32 mouse cellular contexts compared by ENCODE assay signal in the genomic region with DNA sequence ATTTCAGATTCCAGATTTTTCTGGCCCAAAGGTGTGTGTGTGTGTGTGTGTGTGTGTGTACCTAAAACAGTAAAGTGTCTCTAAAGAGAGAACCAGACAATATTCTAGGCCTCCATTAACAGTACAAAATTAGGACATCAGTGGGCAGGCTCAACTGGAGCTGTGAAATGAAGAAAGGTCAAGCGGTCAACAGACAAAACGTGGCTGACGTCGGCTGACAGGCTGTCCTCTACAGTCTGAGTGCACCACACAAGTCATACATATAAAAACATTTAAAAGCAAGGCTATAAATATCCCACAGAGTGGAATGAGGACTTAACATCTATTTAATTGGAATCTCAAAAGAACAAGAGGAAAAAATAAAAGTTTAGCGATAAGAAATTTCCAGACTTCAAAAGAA. TPM values are rescaled to one million over a fixed set of nuclear protein-coding genes. Genes with fewer than 3 reads are reported as not detected.
DNase-seq lines count a peak whose midpoint lies in the region; ATAC-seq and TF ChIP-seq lines count a peak whose summit lies in the region.
"Had no signal": no experiment of that assay in that cellular context is flagged by ENCODE, and none has a peak within 500 bp of the region (broad histone marks: within the 10 kb centered on the region; RNA-seq: fewer than 3 reads in every experiment).

No protein-coding gene starts in this region.

- no peak overlapping the region for H3K9ac ChIP-seq in heart, embryonic 13.5 days
- H3K9ac ChIP-seq in heart, postnatal 0 days (replicated peaks; ENCODE audit: low read depth, low read length): no peak overlapping the region
- no peak overlapping the region for H3K9ac ChIP-seq in lung, embryonic 14.5 days
- H3K9ac ChIP-seq: forebrain, embryonic 13.5 days; heart, embryonic 12.5 days; hindbrain, embryonic 12.5 days; hindbrain, embryonic 15.5 days had no signal

- 48% methylated on average over 5 of the region's 5 CpGs for WGBS in heart, embryonic 13.5 days
- 75% methylated on average over 5 of the region's 5 CpGs for WGBS in heart, embryonic 10.5 days
- 44% methylated on average over 5 of the region's 5 CpGs for WGBS in heart, postnatal 0 days
- 48% methylated on average over 5 of the region's 5 CpGs for WGBS in lung, embryonic 14.5 days
- 62% methylated on average over 5 of the region's 5 CpGs for WGBS in lung, adult 2 months

- no peak for ATAC-seq in heart, embryonic 13.5 days (ENCODE audit: extremely low read depth, insufficient number of reproducible peaks, low FRiP score, low TSS enrichment)
- ATAC-seq in heart, postnatal 0 days (ENCODE audit: insufficient read depth, low read depth): no peak
- ATAC-seq in lung, embryonic 14.5 days (ENCODE audit: insufficient read depth): no peak
- ATAC-seq: forebrain, embryonic 13.5 days; forebrain, embryonic 16.5 days; intestine, postnatal 0 days; Patski had no signal

- H3K4me1 ChIP-seq in heart, embryonic 13.5 days: peaks cover 7% of the 10 kb centered on the region
- H3K4me1 ChIP-seq in heart, embryonic 10.5 days: peaks cover under 1% of the 10 kb centered on the region
- no peaks in the 10 kb centered on the region for H3K4me1 ChIP-seq in heart, postnatal 0 days (ENCODE audit: control insufficient read depth, insufficient read depth)
- no peaks in the 10 kb centered on the region for H3K4me1 ChIP-seq in lung, embryonic 14.5 days (ENCODE audit: insufficient read depth)
- H3K4me1 ChIP-seq in lung, adult 2 months (ENCODE audit: control insufficient read depth, insufficient read depth, low read length): no peaks in the 10 kb centered on the region
- H3K4me1 ChIP-seq: forebrain, embryonic 10.5 days; forebrain, embryonic 13.5 days; hindbrain, embryonic 12.5 days; hindbrain, embryonic 15.5 days had no signal

- DNase-seq in heart, embryonic 10.5 days (ENCODE audit: low spot score): no peak
- peak; percentile 30 for DNase-seq in heart, postnatal 0 days (ENCODE audit: low spot score)
- no peak for DNase-seq in heart, postnatal 10 days
- peak; percentile 14 for DNase-seq in lung, embryonic 14.5 days
- no peak for DNase-seq in lung, adult 2 months
- DNase-seq: adrenal gland, postnatal 10 days; adrenal gland, postnatal 36 days; B cell, adult 2 months; cerebellum, adult 18-20 months; cerebellum, adult 9-10 months; cerebellum, postnatal 14 days; gastrocnemius, postnatal 10 days; gastrocnemius, postnatal 36 days had no signal

- H3K27me3 ChIP-seq in heart, embryonic 13.5 days (replicated peaks): no peaks in the 10 kb centered on the region
- H3K27me3 ChIP-seq in heart, embryonic 10.5 days (ENCODE audit: insufficient read depth, poor library complexity, severe bottlenecking): no peaks in the 10 kb centered on the region
- no peaks in the 10 kb centered on the region for H3K27me3 ChIP-seq in heart, postnatal 0 days (ENCODE audit: control insufficient read depth, insufficient read depth, low read length)
- H3K27me3 ChIP-seq in lung, embryonic 14.5 days (ENCODE audit: insufficient read depth, low read length): no peaks in the 10 kb centered on the region
- H3K27me3 ChIP-seq: CH12.LX; forebrain, embryonic 13.5 days; heart, embryonic 12.5 days; hindbrain, embryonic 12.5 days; hindbrain, embryonic 15.5 days; Patski had no signal

- TF ChIP-seq POLR2A in lung, adult 2 months (IDR thresholded peaks at IDR 0.05; ENCODE audit: borderline replicate concordance, extremely low read depth, low read depth, low read length): no peak

- no peaks in the 10 kb centered on the region for H3K9me3 ChIP-seq in heart, embryonic 13.5 days
- H3K9me3 ChIP-seq in heart, embryonic 10.5 days: no peaks in the 10 kb centered on the region
- H3K9me3 ChIP-seq in heart, postnatal 0 days (replicated peaks; ENCODE audit: control insufficient read depth, low read length): no peaks in the 10 kb centered on the region
- H3K9me3 ChIP-seq in lung, embryonic 14.5 days (ENCODE audit: low read depth, low read length): no peaks in the 10 kb centered on the region
- H3K9me3 ChIP-seq: forebrain, embryonic 10.5 days; forebrain, embryonic 13.5 days; G1E; heart, embryonic 12.5 days; hindbrain, embryonic 12.5 days; hindbrain, embryonic 15.5 days had no signal

- no peak overlapping the region for H3K4me2 ChIP-seq in heart, embryonic 13.5 days
- no peak overlapping the region for H3K4me2 ChIP-seq in heart, postnatal 0 days (ENCODE audit: low read depth, low read length)
- H3K4me2 ChIP-seq in lung, embryonic 14.5 days: no peak overlapping the region
- H3K4me2 ChIP-seq: forebrain, embryonic 13.5 days; heart, embryonic 12.5 days; hindbrain, embryonic 12.5 days; hindbrain, embryonic 15.5 days had no signal

- TF ChIP-seq CTCF in heart, postnatal 0 days (IDR thresholded peaks at IDR 0.05; ENCODE audit: low read depth): no peak
- TF ChIP-seq CTCF in lung, embryonic 14.5 days (IDR thresholded peaks at IDR 0.05; ENCODE audit: low read depth): no peak
- no peak for TF ChIP-seq CTCF in lung, adult 2 months (IDR thresholded peaks at IDR 0.05; ENCODE audit: insufficient read depth, low read length)

- TF ChIP-seq EP300 in heart, postnatal 0 days (IDR thresholded peaks at IDR 0.05; ENCODE audit: low read depth): no peak

- intact Hi-C loops in heart, postnatal 10 days (cut with DNase I): no loop called here

- peaks cover 43% of the 10 kb centered on the region for H3K36me3 ChIP-seq in heart, embryonic 13.5 days
- H3K36me3 ChIP-seq in heart, embryonic 10.5 days: peaks cover 37% of the 10 kb centered on the region
- H3K36me3 ChIP-seq in heart, postnatal 0 days (replicated peaks; ENCODE audit: control insufficient read depth, insufficient read depth, low read length): peaks cover 20% of the 10 kb centered on the region; the same call in 1 of the 2 replicates
- H3K36me3 ChIP-seq in lung, embryonic 14.5 days (ENCODE audit: insufficient read depth): peaks cover 11% of the 10 kb centered on the region

- no peak overlapping the region for H3K4me3 ChIP-seq in heart, embryonic 13.5 days
- no peak overlapping the region for H3K4me3 ChIP-seq in heart, embryonic 10.5 days
- no peak overlapping the region for H3K4me3 ChIP-seq in heart, postnatal 0 days (ENCODE audit: low read depth, low read length)
- no peak overlapping the region for H3K4me3 ChIP-seq in lung, embryonic 14.5 days (ENCODE audit: low read depth, low read length)
- no peak overlapping the region for H3K4me3 ChIP-seq in lung, adult 2 months (replicated peaks; ENCODE audit: extremely low read depth, low read depth, low read length)
- H3K4me3 ChIP-seq: forebrain, embryonic 10.5 days; forebrain, embryonic 13.5 days; heart, embryonic 12.5 days; hindbrain, embryonic 12.5 days; hindbrain, embryonic 15.5 days had no signal

- H3K27ac ChIP-seq in heart, embryonic 13.5 days (replicated peaks): 0 out of 2 replicates have a peak overlapping the region, but pooled peaks have one; percentile 24
- no peak overlapping the region for H3K27ac ChIP-seq in heart, embryonic 10.5 days
- H3K27ac ChIP-seq in heart, postnatal 0 days (ENCODE audit: low read depth): peak overlapping the region; percentile 25; the same call in 1 of the 2 replicates
- no peak overlapping the region for H3K27ac ChIP-seq in lung, embryonic 14.5 days (ENCODE audit: low read depth)
- H3K27ac ChIP-seq: forebrain, embryonic 10.5 days; forebrain, embryonic 13.5 days; hindbrain, embryonic 12.5 days; hindbrain, embryonic 15.5 days had no signal

RNA-seq across cellular contexts. Expression of gene Gm17304, which starts 1.8 kb away (rescaled TPM):
- not detected in 2 replicates for polyA plus RNA-seq in heart, embryonic 13.5 days (2015; fragmentation: Nextera tagmentation; extraction: Ambion mirVana)
- not detected in 2 replicates for polyA plus RNA-seq in heart, embryonic 10.5 days (2016; fragmentation: Nextera tagmentation; extraction: Ambion mirVana)
- not detected in 2 replicates for total RNA-seq in heart, postnatal 0 days (2014; rRNA removed; ENCODE audit: low replicate concordance)
- polyA plus RNA-seq in heart, postnatal 0 days (2015; fragmentation: Nextera tagmentation; extraction: Ambion mirVana): not detected in 2 replicates
- total RNA-seq in heart, postnatal 10 days (2021): not detected
- polyA plus RNA-seq in lung, embryonic 14.5 days (2014; fragmentation: Nextera tagmentation; extraction: Ambion mirVana): not detected in 2 replicates
- not detected in 2 replicates for polyA plus RNA-seq in lung, adult 2 months (2012; rRNA removed)
- total RNA-seq: adrenal gland, adult 18-20 months; adrenal gland, postnatal 10 days; adrenal gland, postnatal 36 days; CH12.LX; G1E; gastrocnemius, adult 18-20 months; gastrocnemius, postnatal 10 days; gastrocnemius, postnatal 36 days; granulocyte monocyte progenitor cell, adult 5-6 weeks; heart, postnatal 25 days; hematopoietic stem cell, adult 5-6 weeks had no signal
- polyA plus RNA-seq: embryonic facial prominence, embryonic 11.5 days; embryonic facial prominence, embryonic 14.5 days; forebrain, embryonic 10.5 days; forebrain, embryonic 13.5 days; forebrain, embryonic 16.5 days; G1E; heart, embryonic 12.5 days; hindbrain, embryonic 12.5 days; hindbrain, embryonic 15.5 days; intestine, embryonic 14.5 days; intestine, postnatal 0 days; Patski had no signal

Comparison
In these comparisons a context has a peak if more than half of its experiments do, and no peak if none do; other contexts are left out.
1. H3K27ac ChIP-seq: peak in heart, embryonic 13.5 days (single experiment) and heart, postnatal 0 days (single experiment); none in heart, embryonic 10.5 days (single experiment) and lung, embryonic 14.5 days (single experiment).
2. DNase-seq: peak in heart, postnatal 0 days (single experiment) and lung, embryonic 14.5 days (single experiment); none in heart, embryonic 10.5 days (single experiment), heart, postnatal 10 days (0 of 2) and lung, adult 2 months (single experiment).